Mouse (Mus musculus) liver, adult (tissue): Measurements from ENCODE around the gene Dclk1.

ENCODE experiments used
- GATA4 ChIP-seq: IDR thresholded peaks from 2 replicates; pipeline ENCODE4 v1.6.1; 2014; ENCODE audit warnings: mild to moderate bottlenecking, low read length; ENCODE audit not compliant: insufficient replicate concordance

Gene Dclk1

GRCm38 (mm10) chr3:55569539-55569938 is 327.4 kb downstream of the Dclk1 start:
- no peak for TF ChIP-seq GATA4

- no peak for TF ChIP-seq GATA4
Measured at GRCm38 (mm10) chr3:55571034-55571433, 328.9 kb downstream of the Dclk1 start.

- TF ChIP-seq GATA4 = no peak
Measured at GRCm38 (mm10) chr3:55571552-55572296, 329.6 kb downstream of the Dclk1 start.

- TF ChIP-seq GATA4 = no peak
Measured at GRCm38 (mm10) chr3:55572297-55572681, 330.1 kb downstream of the Dclk1 start.

GRCm38 (mm10) chr3:55574003-55574402 is 331.8 kb downstream of the Dclk1 start:
- no peak for TF ChIP-seq GATA4

GRCm38 (mm10) chr3:55587434-55587971 is 345.3 kb downstream of the Dclk1 start:
- no peak for TF ChIP-seq GATA4

GRCm38 (mm10) chr3:55587972-55588946 is 346.1 kb downstream of the Dclk1 start:
- no peak for TF ChIP-seq GATA4
